Mouse (Mus musculus): Measurements from ENCODE around the gene Psap. TPM values are rescaled to one million over a fixed set of nuclear protein-coding genes. Genes with fewer than 3 reads are reported as not detected.

Gene Psap
- polyA plus RNA-seq, 1 experiment from 2014 or later: 124 TPM

- Histone ChIP-seq H3K9ac (ENCODE audit: low read depth, low read length) (0 out of 2 replicates have a peak overlapping the region, but pooled peaks have one; percentile 19), H3K36me3 (ENCODE audit: control insufficient read depth, insufficient read depth, low read length) (no peaks in the 10 kb centered on the region), H3K27ac (replicated peaks; ENCODE audit: low read depth, low read length) (0 out of 2 replicates have a peak overlapping the region, but pooled peaks have one; percentile 52), H3K4me2 (ENCODE audit: low read depth, low read length) (peak overlapping the region; percentile 95), H3K4me3 (ENCODE audit: low read depth, low read length) (0 out of 2 replicates have a peak overlapping the region, but pooled peaks have one; percentile 3), H3K4me1 (ENCODE audit: control insufficient read depth, insufficient read depth, low read length) (peaks cover 43% of the 10 kb centered on the region), H3K27me3 (replicated peaks; ENCODE audit: control insufficient read depth, insufficient read depth, low read length) (no peaks in the 10 kb centered on the region), H3K9me3 (ENCODE audit: control insufficient read depth, low read length) (no peaks in the 10 kb centered on the region)
- no peak for DNase-seq (ENCODE audit: low spot score)
- 90% methylated on average over 6 of the region's 6 CpGs for WGBS
- ATAC-seq (ENCODE audit: low read depth): no peak
These were observed 2.9 kb downstream of the Psap start for GRCm38 (mm10) chr10:60280353-60280752.

- WGBS: 84% methylated on average over 9 of the region's 9 CpGs
- no peak overlapping the region; the same call in 1 of the 2 replicates for H3K4me2 ChIP-seq (ENCODE audit: low read depth, low read length)
- peaks cover 54% of the 10 kb centered on the region for H3K4me1 ChIP-seq (ENCODE audit: control insufficient read depth, insufficient read depth, low read length)
These were observed 4.2 kb downstream of the Psap start for GRCm38 (mm10) chr10:60281571-60282050.

GRCm38 (mm10) chr10:60282116-60283014 lies 4.9 kb downstream of the Psap start:
- DNase-seq (ENCODE audit: low spot score) (peak; percentile 23), ATAC-seq (ENCODE audit: low read depth) (no peak)
- Histone ChIP-seq H3K9ac (ENCODE audit: low read depth, low read length) (no peak overlapping the region), H3K4me3 (ENCODE audit: low read depth, low read length) (no peak overlapping the region), H3K27ac (replicated peaks; ENCODE audit: low read depth, low read length) (peak overlapping the region; percentile 44; the same call in 1 of the 2 replicates), H3K4me2 (ENCODE audit: low read depth, low read length) (no peak overlapping the region), H3K36me3 (ENCODE audit: control insufficient read depth, insufficient read depth, low read length) (no peaks in the 10 kb centered on the region), H3K27me3 (replicated peaks; ENCODE audit: control insufficient read depth, insufficient read depth, low read length) (no peaks in the 10 kb centered on the region), H3K9me3 (ENCODE audit: control insufficient read depth, low read length) (no peaks in the 10 kb centered on the region), H3K4me1 (ENCODE audit: control insufficient read depth, insufficient read depth, low read length) (peaks cover 54% of the 10 kb centered on the region)
- 72% methylated on average over 10 of the region's 10 CpGs for WGBS

More at GRCm38 (mm10) chr10:60281571-60282050, 4.2 kb downstream of the Psap start:
- Histone ChIP-seq H3K27me3 (replicated peaks; ENCODE audit: control insufficient read depth, insufficient read depth, low read length) (no peaks in the 10 kb centered on the region), H3K4me3 (ENCODE audit: low read depth, low read length) (no peak overlapping the region), H3K36me3 (ENCODE audit: control insufficient read depth, insufficient read depth, low read length) (no peaks in the 10 kb centered on the region), H3K9ac (ENCODE audit: low read depth, low read length) (no peak overlapping the region), H3K9me3 (ENCODE audit: control insufficient read depth, low read length) (no peaks in the 10 kb centered on the region), H3K27ac (replicated peaks; ENCODE audit: low read depth, low read length) (no peak overlapping the region)
- no peak for ATAC-seq (ENCODE audit: low read depth)
- DNase-seq (ENCODE audit: low spot score): no peak

- DNase-seq (ENCODE audit: low spot score): no peak
- H3K27me3 ChIP-seq (replicated peaks; ENCODE audit: control insufficient read depth, insufficient read depth, low read length): no peaks in the 10 kb centered on the region
- H3K9ac ChIP-seq (ENCODE audit: low read depth, low read length): no peak overlapping the region
- peak overlapping the region; percentile 74; the same call in 1 of the 2 replicates for H3K27ac ChIP-seq (replicated peaks; ENCODE audit: low read depth, low read length)
- WGBS: 73% methylated on average over 6 of the region's 6 CpGs
- no peak overlapping the region for H3K4me2 ChIP-seq (ENCODE audit: low read depth, low read length)
- peaks cover 43% of the 10 kb centered on the region for H3K4me1 ChIP-seq (ENCODE audit: control insufficient read depth, insufficient read depth, low read length)
- no peaks in the 10 kb centered on the region for H3K9me3 ChIP-seq (ENCODE audit: control insufficient read depth, low read length)
- H3K4me3 ChIP-seq (ENCODE audit: low read depth, low read length): no peak overlapping the region
- no peaks in the 10 kb centered on the region for H3K36me3 ChIP-seq (ENCODE audit: control insufficient read depth, insufficient read depth, low read length)
- ATAC-seq (ENCODE audit: low read depth): no peak
These were observed 6.8 kb downstream of the Psap start for GRCm38 (mm10) chr10:60284248-60284647.

- Histone ChIP-seq H3K9ac (ENCODE audit: low read depth, low read length) (no peak overlapping the region), H3K27ac (replicated peaks; ENCODE audit: low read depth, low read length) (peak overlapping the region; percentile 74; the same call in 1 of the 2 replicates), H3K27me3 (replicated peaks; ENCODE audit: control insufficient read depth, insufficient read depth, low read length) (no peaks in the 10 kb centered on the region), H3K4me2 (ENCODE audit: low read depth, low read length) (no peak overlapping the region; the same call in 1 of the 2 replicates), H3K36me3 (ENCODE audit: control insufficient read depth, insufficient read depth, low read length) (no peaks in the 10 kb centered on the region), H3K4me3 (ENCODE audit: low read depth, low read length) (no peak overlapping the region), H3K9me3 (ENCODE audit: control insufficient read depth, low read length) (no peaks in the 10 kb centered on the region), H3K4me1 (ENCODE audit: control insufficient read depth, insufficient read depth, low read length) (peaks cover 38% of the 10 kb centered on the region)
- WGBS: 45% methylated on average over 8 of the region's 8 CpGs
- DNase-seq (ENCODE audit: low spot score) (peak; percentile 29), ATAC-seq (ENCODE audit: low read depth) (no peak)
These were observed 7.3 kb downstream of the Psap start for GRCm38 (mm10) chr10:60284676-60285111.

GRCm38 (mm10) chr10:60285183-60285582 lies 7.8 kb downstream of the Psap start:
- DNase-seq (ENCODE audit: low spot score): no peak

GRCm38 (mm10) chr10:60285676-60286372 lies 8.4 kb downstream of the Psap start:
- H3K4me1 ChIP-seq (ENCODE audit: control insufficient read depth, insufficient read depth, low read length): peaks cover 37% of the 10 kb centered on the region
- H3K27me3 ChIP-seq (replicated peaks; ENCODE audit: control insufficient read depth, insufficient read depth, low read length): no peaks in the 10 kb centered on the region
- ATAC-seq (ENCODE audit: low read depth) (peak; percentile 84), DNase-seq (ENCODE audit: low spot score) (peak; percentile 93)
- peak overlapping the region; percentile 74 for H3K27ac ChIP-seq (replicated peaks; ENCODE audit: low read depth, low read length)
- H3K9me3 ChIP-seq (ENCODE audit: control insufficient read depth, low read length): no peaks in the 10 kb centered on the region
- no peak overlapping the region for H3K4me3 ChIP-seq (ENCODE audit: low read depth, low read length)
- H3K9ac ChIP-seq (ENCODE audit: low read depth, low read length): peak overlapping the region; percentile 0; the same call in 1 of the 2 replicates
- WGBS: 39% methylated on average over 14 of the region's 14 CpGs
- peak overlapping the region; percentile 36 for H3K4me2 ChIP-seq (ENCODE audit: low read depth, low read length)
- no peaks in the 10 kb centered on the region for H3K36me3 ChIP-seq (ENCODE audit: control insufficient read depth, insufficient read depth, low read length)

More at GRCm38 (mm10) chr10:60285183-60285582, 7.8 kb downstream of the Psap start:
- Histone ChIP-seq H3K9me3 (ENCODE audit: control insufficient read depth, low read length) (no peaks in the 10 kb centered on the region), H3K27me3 (replicated peaks; ENCODE audit: control insufficient read depth, insufficient read depth, low read length) (no peaks in the 10 kb centered on the region), H3K4me2 (ENCODE audit: low read depth, low read length) (peak overlapping the region; percentile 36; the same call in 1 of the 2 replicates), H3K27ac (replicated peaks; ENCODE audit: low read depth, low read length) (peak overlapping the region; percentile 74), H3K4me1 (ENCODE audit: control insufficient read depth, insufficient read depth, low read length) (peaks cover 38% of the 10 kb centered on the region), H3K4me3 (ENCODE audit: low read depth, low read length) (no peak overlapping the region), H3K36me3 (ENCODE audit: control insufficient read depth, insufficient read depth, low read length) (no peaks in the 10 kb centered on the region), H3K9ac (ENCODE audit: low read depth, low read length) (peak overlapping the region; percentile 0; the same call in 1 of the 2 replicates)
- WGBS: 64% methylated on average over 7 of the region's 8 CpGs
- ATAC-seq (ENCODE audit: low read depth): no peak

GRCm38 (mm10) chr10:60286546-60286945 lies 9.1 kb downstream of the Psap start:
- Histone ChIP-seq H3K9ac (ENCODE audit: low read depth, low read length) (no peak overlapping the region), H3K27me3 (replicated peaks; ENCODE audit: control insufficient read depth, insufficient read depth, low read length) (no peaks in the 10 kb centered on the region), H3K36me3 (ENCODE audit: control insufficient read depth, insufficient read depth, low read length) (no peaks in the 10 kb centered on the region), H3K4me3 (ENCODE audit: low read depth, low read length) (no peak overlapping the region), H3K27ac (replicated peaks; ENCODE audit: low read depth, low read length) (peak overlapping the region; percentile 10; the same call in 1 of the 2 replicates), H3K9me3 (ENCODE audit: control insufficient read depth, low read length) (no peaks in the 10 kb centered on the region), H3K4me1 (ENCODE audit: control insufficient read depth, insufficient read depth, low read length) (peaks cover 36% of the 10 kb centered on the region), H3K4me2 (ENCODE audit: low read depth, low read length) (no peak overlapping the region)
- DNase-seq (ENCODE audit: low spot score): no peak
- ATAC-seq (ENCODE audit: low read depth): no peak
- 89% methylated on average over 7 of the region's 7 CpGs for WGBS
